Mouse (Mus musculus): Measurements from ENCODE around the gene Avpr2. TPM values are rescaled to one million over a fixed set of nuclear protein-coding genes. Genes with fewer than 3 reads are reported as not detected.

The Avpr2 gene
- polyA plus RNA-seq, 1 experiment from 2014 or later, result 4.4 TPM

DNA sequence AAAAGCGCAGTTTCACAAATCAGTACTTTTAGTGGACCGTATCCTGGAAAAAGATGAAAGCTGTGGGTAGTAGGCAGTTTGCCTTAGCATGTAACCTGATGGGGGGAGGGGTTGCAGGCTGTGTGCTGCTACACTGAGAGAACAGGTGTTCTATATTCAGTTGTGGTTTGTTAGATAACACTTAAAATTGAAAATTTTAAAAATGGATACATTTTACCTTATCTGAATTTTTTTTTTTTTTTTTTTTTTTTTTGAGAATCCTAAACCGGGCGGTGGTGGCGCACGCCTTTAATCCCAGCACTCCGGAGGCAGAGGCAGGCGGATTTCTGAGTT lies 30.6 kb downstream of the Avpr2 start:
- ATAC-seq (ENCODE audit: low FRiP score, low TSS enrichment), result peak; percentile 25; the same call in 1 of the 2 replicates
- Histone ChIP-seq H3K4me1 (ENCODE audit: control insufficient read depth, insufficient read depth, low read length) (no peaks in the 10 kb centered on the region), H3K9ac (ENCODE audit: low read depth, low read length) (peak overlapping the region; percentile 55; the same call in 1 of the 2 replicates), H3K27me3 (ENCODE audit: control insufficient read depth, insufficient read depth, low read length) (no peaks in the 10 kb centered on the region), H3K36me3 (ENCODE audit: control insufficient read depth, insufficient read depth, low read length) (peaks cover 16% of the 10 kb centered on the region), H3K9me3 (ENCODE audit: control insufficient read depth, low read length) (no peaks in the 10 kb centered on the region), H3K27ac (ENCODE audit: low read depth, low read length) (peak overlapping the region; percentile 67; the same call in 1 of the 2 replicates), H3K4me3 (ENCODE audit: low read length) (peak overlapping the region; percentile 60), H3K4me2 (replicated peaks; ENCODE audit: low read depth, low read length) (peak overlapping the region; percentile 52)
- WGBS, result 81% methylated on average over 8 of the region's 8 CpGs

DNA sequence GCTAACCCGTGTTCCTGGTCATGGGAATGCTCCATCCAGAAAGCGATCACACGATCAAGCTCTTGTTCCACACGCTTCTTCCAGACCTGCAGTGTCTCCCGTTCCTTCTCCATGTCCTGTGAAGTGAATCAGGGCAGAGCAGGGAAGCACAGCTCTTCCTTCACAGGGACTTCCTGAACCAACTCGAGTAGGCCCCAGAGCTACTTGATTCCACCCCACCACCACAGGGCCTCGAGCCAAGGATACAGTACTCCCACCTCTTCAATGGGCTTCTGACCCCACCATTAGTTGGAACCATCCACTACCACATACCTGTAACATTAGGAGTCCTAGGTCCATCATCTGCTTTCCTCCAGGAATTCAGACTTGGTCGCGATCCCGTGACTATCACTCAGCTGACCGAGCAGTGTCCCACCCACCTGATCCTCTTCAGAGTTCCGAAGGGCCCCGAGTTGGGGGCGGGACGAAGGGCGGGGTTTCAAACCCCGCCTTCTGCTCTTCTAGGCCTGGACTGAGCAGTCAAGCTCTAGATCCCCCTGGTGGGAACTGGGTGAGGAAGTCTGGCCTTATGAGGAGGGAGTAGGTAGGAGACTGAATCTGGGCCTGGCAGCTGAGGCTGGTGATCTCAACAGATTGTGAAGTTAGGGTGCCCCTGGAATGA lies 38.6 kb downstream of the Avpr2 start, which contains the start of gene Renbp:
Gene Renbp (minus strand): TSS at position 449 of the 661 bp plus-strand sequence.
- peak within 1 kb of the TSS; percentile 29 for H3K4me3 ChIP-seq (ENCODE audit: low read length)

DNA sequence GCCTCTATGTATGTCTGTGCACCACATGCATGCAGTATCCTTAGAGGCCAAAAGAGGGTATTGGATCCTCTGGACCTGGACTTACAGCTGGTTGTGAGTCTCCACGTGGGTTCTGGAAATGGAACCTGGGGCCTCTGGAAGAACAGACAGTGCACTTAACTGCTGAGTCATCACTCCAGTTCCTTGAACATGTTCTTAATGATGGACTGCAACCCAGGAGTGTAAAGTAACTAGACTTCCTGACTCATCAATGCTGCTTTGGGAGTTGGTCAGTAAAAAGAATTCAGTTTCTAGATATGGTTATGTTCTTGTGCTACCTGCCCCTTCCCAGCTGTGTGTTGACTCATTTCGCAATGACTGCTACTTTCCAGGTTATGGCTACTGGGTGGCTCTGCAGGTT lies 40.0 kb downstream of the Avpr2 start:
- Histone ChIP-seq H3K9me3 (ENCODE audit: control insufficient read depth, low read length) (no peaks in the 10 kb centered on the region), H3K27me3 (ENCODE audit: control insufficient read depth, insufficient read depth, low read length) (no peaks in the 10 kb centered on the region), H3K27ac (ENCODE audit: low read depth, low read length) (no peak overlapping the region), H3K4me3 (ENCODE audit: low read length) (no peak overlapping the region), H3K4me1 (ENCODE audit: control insufficient read depth, insufficient read depth, low read length) (no peaks in the 10 kb centered on the region), H3K4me2 (replicated peaks; ENCODE audit: low read depth, low read length) (no peak overlapping the region), H3K9ac (ENCODE audit: low read depth, low read length) (no peak overlapping the region), H3K36me3 (ENCODE audit: control insufficient read depth, insufficient read depth, low read length) (no peaks in the 10 kb centered on the region)
- 85% methylated on average over 2 of the region's 2 CpGs for WGBS
- no peak for ATAC-seq (ENCODE audit: low FRiP score, low TSS enrichment)

More for the DNA sequence above, 38.6 kb downstream of the Avpr2 start, which contains the start of gene Renbp:
- Histone ChIP-seq H3K9me3 (ENCODE audit: control insufficient read depth, low read length) (no peaks in the 10 kb centered on the region), H3K9ac (ENCODE audit: low read depth, low read length) (0 out of 2 replicates have a peak within 1 kb of the TSS, but pooled peaks have one; percentile 18), H3K4me2 (replicated peaks; ENCODE audit: low read depth, low read length) (peak within 1 kb of the TSS; percentile 26), H3K36me3 (ENCODE audit: control insufficient read depth, insufficient read depth, low read length) (peaks cover 2% of the 10 kb centered on the region; the same call in 1 of the 2 replicates), H3K27ac (ENCODE audit: low read depth, low read length) (no peak within 1 kb of the TSS), H3K4me1 (ENCODE audit: control insufficient read depth, insufficient read depth, low read length) (no peaks in the 10 kb centered on the region), H3K27me3 (ENCODE audit: control insufficient read depth, insufficient read depth, low read length) (no peaks in the 10 kb centered on the region)
- WGBS, result 40% methylated on average over 17 of the region's 17 CpGs
- ATAC-seq (ENCODE audit: low FRiP score, low TSS enrichment), result peak; percentile 97

DNA sequence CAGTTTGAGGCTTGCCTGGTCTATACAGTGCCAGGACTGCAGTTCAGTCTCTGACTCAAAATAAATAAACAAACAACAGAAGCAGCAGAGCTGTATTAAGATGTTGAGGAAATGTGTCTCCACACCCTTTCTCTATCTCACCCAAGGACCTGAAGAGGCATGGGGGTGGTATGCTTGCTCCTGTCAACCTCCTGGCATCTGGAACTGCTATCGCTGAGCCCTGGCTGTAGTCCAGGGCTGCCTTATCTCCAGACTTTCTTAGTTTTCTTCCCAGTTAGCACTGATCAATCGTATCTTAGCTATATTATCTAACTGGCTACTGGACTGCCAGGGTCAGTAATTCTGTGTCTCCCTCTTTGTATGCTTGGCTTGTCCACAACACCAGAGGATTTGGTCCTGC lies 50.0 kb downstream of the Avpr2 start:
- Histone ChIP-seq H3K27me3 (ENCODE audit: control insufficient read depth, insufficient read depth, low read length) (no peaks in the 10 kb centered on the region), H3K4me2 (replicated peaks; ENCODE audit: low read depth, low read length) (no peak overlapping the region), H3K4me3 (ENCODE audit: low read length) (no peak overlapping the region), H3K9me3 (ENCODE audit: control insufficient read depth, low read length) (no peaks in the 10 kb centered on the region), H3K27ac (ENCODE audit: low read depth, low read length) (no peak overlapping the region), H3K36me3 (ENCODE audit: control insufficient read depth, insufficient read depth, low read length) (peaks cover 50% of the 10 kb centered on the region), H3K4me1 (ENCODE audit: control insufficient read depth, insufficient read depth, low read length) (no peaks in the 10 kb centered on the region), H3K9ac (ENCODE audit: low read depth, low read length) (no peak overlapping the region)
- ATAC-seq (ENCODE audit: low FRiP score, low TSS enrichment), result no peak
- WGBS, result 84% methylated on average over 2 of the region's 2 CpGs

DNA sequence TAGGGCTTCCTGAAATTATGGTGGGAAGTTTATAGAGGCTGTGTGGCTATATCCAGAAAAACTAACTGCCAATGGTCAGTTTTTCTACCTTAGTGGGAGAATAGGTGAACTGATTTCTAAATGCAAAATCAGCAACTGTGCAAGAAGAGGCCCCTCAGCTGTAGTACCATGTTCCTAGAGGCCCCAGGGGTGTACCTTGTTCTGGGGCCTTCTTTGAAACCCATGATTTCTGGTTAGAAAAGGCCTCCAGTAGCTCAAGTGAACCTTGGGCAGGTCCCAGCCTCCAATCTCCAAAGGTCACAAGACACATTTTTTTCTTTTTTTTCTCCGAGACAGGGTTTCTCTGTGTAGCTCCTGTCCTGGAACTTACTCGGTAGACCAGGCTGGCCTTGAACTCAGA lies 50.4 kb downstream of the Avpr2 start:
- Histone ChIP-seq H3K4me3 (ENCODE audit: low read length) (no peak overlapping the region), H3K9me3 (ENCODE audit: control insufficient read depth, low read length) (no peaks in the 10 kb centered on the region), H3K36me3 (ENCODE audit: control insufficient read depth, insufficient read depth, low read length) (peaks cover 55% of the 10 kb centered on the region), H3K27me3 (ENCODE audit: control insufficient read depth, insufficient read depth, low read length) (no peaks in the 10 kb centered on the region), H3K27ac (ENCODE audit: low read depth, low read length) (no peak overlapping the region), H3K4me1 (ENCODE audit: control insufficient read depth, insufficient read depth, low read length) (no peaks in the 10 kb centered on the region), H3K9ac (ENCODE audit: low read depth, low read length) (no peak overlapping the region), H3K4me2 (replicated peaks; ENCODE audit: low read depth, low read length) (no peak overlapping the region)
- ATAC-seq (ENCODE audit: low FRiP score, low TSS enrichment), result no peak
- 88% methylated on average over 2 of the region's 2 CpGs for WGBS

Other genes starting within 250 kb of the Avpr2 start
- gene Pnck, start 232.0 kb upstream of the Avpr2 start, polyA plus RNA-seq (2014; fragmentation: Nextera tagmentation; extraction: Ambion mirVana), result 14.1 and 16.3 TPM in 2 replicates
- 9.0 and 10.4 TPM in 2 replicates for gene Slc6a8, start 219.0 kb upstream of the Avpr2 start, polyA plus RNA-seq (2014; fragmentation: Nextera tagmentation; extraction: Ambion mirVana)
- gene Bcap31, start 175.9 kb upstream of the Avpr2 start, polyA plus RNA-seq (2014; fragmentation: Nextera tagmentation; extraction: Ambion mirVana), result 228 and 265 TPM in 2 replicates
- gene Abcd1, start 175.5 kb upstream of the Avpr2 start, polyA plus RNA-seq (2014; fragmentation: Nextera tagmentation; extraction: Ambion mirVana), result 9.3 and 12.0 TPM in 2 replicates
- gene Plxnb3, start 135.0 kb upstream of the Avpr2 start, polyA plus RNA-seq (2014; fragmentation: Nextera tagmentation; extraction: Ambion mirVana), result 0.14 and 0.27 TPM in 2 replicates
- gene Srpk3, start 117.7 kb upstream of the Avpr2 start, polyA plus RNA-seq (2014; fragmentation: Nextera tagmentation; extraction: Ambion mirVana), result 2.9 and 4.7 TPM in 2 replicates
- gene Idh3g, start 105.2 kb upstream of the Avpr2 start, polyA plus RNA-seq (2014; fragmentation: Nextera tagmentation; extraction: Ambion mirVana), result 221 and 247 TPM in 2 replicates
- gene Ssr4, start 105.1 kb upstream of the Avpr2 start, polyA plus RNA-seq (2014; fragmentation: Nextera tagmentation; extraction: Ambion mirVana), result 207 and 210 TPM in 2 replicates
- 1.1 and 1.9 TPM in 2 replicates for gene Pdzd4, start 67.1 kb upstream of the Avpr2 start, polyA plus RNA-seq (2014; fragmentation: Nextera tagmentation; extraction: Ambion mirVana)
- 4.2 and 6.1 TPM in 2 replicates for gene L1cam, start 4.0 kb downstream of the Avpr2 start, polyA plus RNA-seq (2014; fragmentation: Nextera tagmentation; extraction: Ambion mirVana)
- 1.7 and 4.2 TPM in 2 replicates for gene Arhgap4, start 29.8 kb downstream of the Avpr2 start, polyA plus RNA-seq (2014; fragmentation: Nextera tagmentation; extraction: Ambion mirVana)
- gene Naa10, start 29.8 kb downstream of the Avpr2 start, polyA plus RNA-seq (2014; fragmentation: Nextera tagmentation; extraction: Ambion mirVana), result 140 and 168 TPM in 2 replicates
- 36.9 and 38.8 TPM in 2 replicates for gene Renbp, start 38.7 kb downstream of the Avpr2 start, polyA plus RNA-seq (2014; fragmentation: Nextera tagmentation; extraction: Ambion mirVana)
- 78.4 and 87.8 TPM in 2 replicates for gene Hcfc1, start 74.3 kb downstream of the Avpr2 start, polyA plus RNA-seq (2014; fragmentation: Nextera tagmentation; extraction: Ambion mirVana)
- 56.6 and 64.8 TPM in 2 replicates for gene Irak1, start 131.8 kb downstream of the Avpr2 start, polyA plus RNA-seq (2014; fragmentation: Nextera tagmentation; extraction: Ambion mirVana)
- gene Opn1mw, start 235.4 kb downstream of the Avpr2 start, polyA plus RNA-seq (2014; fragmentation: Nextera tagmentation; extraction: Ambion mirVana), result not detected in 2 replicates
- gene Mecp2, start 243.3 kb downstream of the Avpr2 start, polyA plus RNA-seq (2014; fragmentation: Nextera tagmentation; extraction: Ambion mirVana), result 8.4 and 12.7 TPM in 2 replicates

Data from kidney, embryonic 14.5 days (tissue).